Mouse (Mus musculus) cerebellum, postnatal 14 days (tissue): ENCODE data around the gene 6030468B19Rik.
A peak's percentile ranks its signal among the peaks of the same experiment; 100 is the strongest.

Experiments
- DNase-seq, 2 experiments: peaks; one replicate each; pipeline ENCODE4 v3.0.0; 2021; ENCODE audit warnings: mixed read lengths in 2 of 2

Gene 6030468B19Rik

DNA sequence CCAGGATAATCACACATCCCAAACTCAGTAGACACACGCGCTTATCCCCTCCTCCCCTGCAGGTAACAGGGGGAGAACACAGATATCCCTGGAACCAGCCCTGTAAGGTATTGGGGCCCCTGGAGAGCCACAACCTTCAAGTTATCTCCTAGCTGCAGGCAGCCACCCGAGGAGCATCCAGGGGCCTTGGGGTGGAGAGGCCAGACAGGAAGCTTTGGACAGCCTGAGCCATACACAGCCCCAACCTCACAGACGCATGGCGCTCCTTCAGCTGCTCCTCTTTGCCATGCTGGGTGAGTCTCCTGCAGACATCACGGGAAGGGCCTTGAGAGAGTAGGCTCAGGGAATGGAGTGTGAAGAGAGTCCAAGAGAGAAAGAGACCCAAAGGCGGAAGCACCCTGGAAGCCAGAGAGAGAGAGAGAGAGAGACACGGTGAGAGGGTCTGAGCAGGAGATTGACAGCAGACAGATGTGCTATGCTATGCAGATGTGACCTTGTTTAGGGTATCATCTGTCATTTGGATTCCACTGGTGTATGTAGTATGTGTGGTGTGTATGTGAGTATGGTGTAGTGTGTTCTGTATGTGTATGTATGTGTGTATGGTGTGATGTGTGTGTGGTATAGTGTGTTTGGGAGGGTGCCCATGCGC, at the start of gene 6030468B19Rik:
TSS of gene 6030468B19Rik (plus strand) at position 150 of the 649 bp plus-strand sequence.
- DNase-seq: no peak

GRCm38 (mm10) chr11:117748628-117749027, 48.8 kb upstream of the 6030468B19Rik start:
- no peak for DNase-seq

- DNase-seq: no peak
Observed at GRCm38 (mm10) chr11:117749414-117749813, 48.0 kb upstream of the 6030468B19Rik start.

- DNase-seq: no peak
Observed at GRCm38 (mm10) chr11:117751544-117751943, 45.9 kb upstream of the 6030468B19Rik start.

DNA sequence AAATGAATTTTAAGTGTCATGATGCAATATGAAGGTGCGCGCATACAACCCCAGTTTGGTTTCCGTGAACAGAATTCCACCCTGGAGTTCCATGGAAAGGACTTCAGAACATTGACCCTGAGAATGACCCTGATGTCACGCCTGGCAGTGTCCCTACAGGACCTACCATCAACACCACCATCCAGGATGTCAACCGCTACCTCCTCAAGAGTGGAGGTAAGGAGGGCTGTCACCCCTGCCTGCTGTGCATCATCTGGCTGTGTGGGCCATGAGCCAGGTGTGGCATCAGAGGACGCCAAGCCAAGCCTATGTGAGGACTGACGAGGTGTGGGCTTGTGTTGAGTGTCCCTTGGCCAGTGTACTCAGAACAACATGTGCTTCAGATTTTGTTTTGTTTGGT, 41.6 kb upstream of the 6030468B19Rik start:
- DNase-seq: no peak

GRCm38 (mm10) chr11:117759267-117759666, 38.2 kb upstream of the 6030468B19Rik start:
- DNase-seq: peak; percentile 71 to 76

DNA sequence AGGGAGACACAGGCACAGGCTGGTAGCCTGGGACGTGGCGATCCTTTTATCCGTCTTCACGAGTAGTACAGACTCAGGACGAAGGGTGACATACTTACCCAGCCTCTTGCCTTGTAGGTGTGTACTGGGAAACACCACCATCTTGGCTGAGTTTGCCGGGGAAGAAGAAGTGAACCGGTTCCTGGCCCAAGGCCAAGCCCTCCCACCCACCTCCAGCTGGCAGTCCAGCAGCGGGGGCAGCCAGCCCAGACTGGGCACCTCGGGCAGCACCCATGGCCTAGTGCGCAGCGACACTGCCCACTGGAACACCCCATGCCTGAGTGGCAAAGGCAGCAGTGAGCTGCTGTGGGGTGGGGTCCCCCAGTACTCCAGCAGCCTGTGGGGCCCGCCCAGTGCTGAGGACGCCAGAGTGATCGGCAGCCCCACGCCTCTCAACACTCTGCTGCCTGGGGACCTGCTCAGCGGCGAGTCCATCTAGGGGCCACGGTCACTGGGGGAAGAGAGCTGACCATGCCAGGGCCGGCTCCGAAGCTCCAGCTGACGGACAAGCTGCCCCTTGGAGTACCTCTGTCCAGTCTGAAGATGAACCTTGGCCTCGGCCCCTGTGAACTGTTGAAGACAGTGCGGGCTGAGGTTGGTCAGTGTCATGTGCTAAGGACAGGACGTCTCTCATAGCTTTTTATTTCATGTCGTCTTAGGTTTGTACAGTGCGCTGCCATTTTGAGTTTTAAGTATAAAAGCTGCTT, 36.9 kb upstream of the 6030468B19Rik start:
- DNase-seq: peak; percentile 54 to 59

GRCm38 (mm10) chr11:117761801-117762200, 35.7 kb upstream of the 6030468B19Rik start:
- DNase-seq: no peak

- no peak for DNase-seq
Observed at GRCm38 (mm10) chr11:117762246-117762645, 35.2 kb upstream of the 6030468B19Rik start.

DNA sequence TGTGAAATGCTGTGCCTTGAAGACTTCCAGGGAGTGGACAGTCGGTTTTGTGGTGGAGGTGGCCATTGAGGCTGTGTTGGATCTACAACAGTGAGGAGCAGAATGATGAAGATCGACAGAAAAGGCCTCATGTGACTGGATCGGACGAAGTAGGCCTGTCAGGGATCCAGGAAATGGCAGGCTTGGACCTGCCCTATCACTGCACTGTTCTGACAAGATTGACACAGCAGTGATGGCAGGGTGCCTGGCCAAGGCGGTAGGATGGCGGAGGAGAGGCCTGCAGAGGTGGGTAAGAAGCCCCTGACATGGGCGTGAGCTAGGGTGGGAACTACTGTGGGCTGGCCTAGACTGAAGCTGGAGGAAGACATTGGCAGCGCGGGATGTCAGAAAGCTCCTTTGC, 33.1 kb upstream of the 6030468B19Rik start:
- no peak for DNase-seq

DNA sequence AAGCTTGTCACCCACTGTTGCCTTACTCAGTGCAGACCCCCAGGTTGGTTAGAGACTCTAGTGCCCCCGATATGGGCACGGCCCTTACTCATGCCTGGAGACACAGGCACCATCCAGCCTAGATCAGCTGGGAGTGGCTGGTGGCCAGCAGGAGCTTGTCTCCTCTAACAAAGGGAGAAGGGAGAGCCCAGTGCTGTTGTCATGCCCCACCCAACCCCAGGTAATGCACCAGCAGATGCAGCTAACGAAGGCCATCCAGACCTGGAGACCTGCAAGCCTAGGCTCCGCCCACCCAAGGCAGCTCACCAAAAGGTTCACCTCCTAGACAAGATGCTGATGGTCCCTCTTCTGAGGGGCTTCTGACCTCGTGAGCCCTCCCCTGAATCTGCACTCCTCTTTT, 32.1 kb upstream of the 6030468B19Rik start:
- no peak for DNase-seq

- DNase-seq: no peak
Observed at GRCm38 (mm10) chr11:117766275-117766674, 31.2 kb upstream of the 6030468B19Rik start.

GRCm38 (mm10) chr11:117768725-117769682, 28.5 kb upstream of the 6030468B19Rik start:
- DNase-seq: peak; percentile 77 to 79

GRCm38 (mm10) chr11:117769683-117770047, 27.8 kb upstream of the 6030468B19Rik start:
- DNase-seq: peak in 1 of 2 experiments; percentile 46

DNA sequence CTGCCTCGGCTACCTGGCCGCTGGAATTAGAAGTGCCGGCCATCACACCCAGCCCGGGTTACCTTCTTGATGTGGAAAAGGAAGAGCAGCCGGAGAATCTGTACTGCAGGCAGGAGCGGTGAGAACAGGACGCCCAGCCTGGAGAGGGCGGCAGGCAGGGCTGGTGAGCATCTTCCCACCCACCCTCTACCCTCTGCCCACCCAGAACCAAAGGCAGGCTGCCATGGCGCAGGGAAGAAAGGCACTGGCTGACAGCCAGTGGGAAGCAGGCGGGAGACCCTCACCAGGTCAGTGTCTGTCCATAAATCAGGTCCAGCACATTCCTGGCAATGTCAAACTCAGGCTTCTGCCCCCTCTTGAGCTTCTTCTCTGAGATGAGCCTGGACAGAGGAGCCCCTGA, 27.1 kb upstream of the 6030468B19Rik start:
- peak in 1 of 2 experiments; percentile 34 for DNase-seq

GRCm38 (mm10) chr11:117772352-117772751, 25.1 kb upstream of the 6030468B19Rik start:
- DNase-seq: no peak

DNA sequence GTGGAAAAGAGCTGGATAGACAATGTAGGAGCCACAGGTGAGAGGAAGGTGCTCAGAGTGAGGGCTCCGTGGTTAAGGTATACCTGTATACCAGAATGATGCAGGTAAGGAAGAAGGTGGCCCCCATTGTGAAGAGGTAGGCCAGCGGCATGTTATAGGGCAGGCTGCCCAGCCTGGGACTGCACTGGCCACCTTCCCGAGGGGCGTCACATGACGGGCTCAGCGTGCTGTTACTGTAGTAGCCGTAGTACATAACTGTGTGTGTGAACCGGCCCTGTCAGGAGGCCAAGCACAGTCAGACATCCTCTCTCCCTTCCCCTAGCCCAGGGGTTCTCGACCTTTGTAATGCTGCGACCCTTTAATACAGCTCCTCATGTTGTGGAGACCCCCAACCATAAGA, 22.5 kb upstream of the 6030468B19Rik start:
- peak; percentile 47 to 60 for DNase-seq

- peak; percentile 43 to 54 for DNase-seq
Observed at GRCm38 (mm10) chr11:117775540-117775939, 21.9 kb upstream of the 6030468B19Rik start.

GRCm38 (mm10) chr11:117776085-117776792, 21.2 kb upstream of the 6030468B19Rik start:
- no peak for DNase-seq

- DNase-seq: no peak
Observed at GRCm38 (mm10) chr11:117777111-117777510, 20.3 kb upstream of the 6030468B19Rik start.

DNA sequence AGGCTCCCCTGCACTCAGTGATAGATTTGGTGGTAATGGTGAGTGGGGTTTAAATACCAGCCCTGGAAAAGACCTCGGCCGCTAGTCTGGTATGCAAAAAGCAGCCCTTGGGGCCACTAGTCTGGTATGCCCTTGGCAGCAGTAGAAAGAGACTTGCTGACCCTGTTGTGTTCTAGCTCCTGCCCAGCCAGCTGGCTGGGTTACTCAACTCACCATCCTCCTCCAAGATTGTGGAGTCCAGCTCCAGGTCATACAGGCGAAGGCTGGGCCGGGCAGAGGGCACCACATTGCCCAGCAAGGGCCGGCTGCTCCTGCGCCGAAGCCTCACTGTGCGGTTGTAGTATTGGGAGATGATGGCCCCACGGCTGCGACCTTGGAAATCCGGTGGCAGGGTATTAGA, 19.4 kb upstream of the 6030468B19Rik start:
- no peak for DNase-seq

GRCm38 (mm10) chr11:117778851-117779433, 18.5 kb upstream of the 6030468B19Rik start:
- DNase-seq: no peak
